ENCODE assay signal across 28 mouse cellular contexts in the genomic region with DNA sequence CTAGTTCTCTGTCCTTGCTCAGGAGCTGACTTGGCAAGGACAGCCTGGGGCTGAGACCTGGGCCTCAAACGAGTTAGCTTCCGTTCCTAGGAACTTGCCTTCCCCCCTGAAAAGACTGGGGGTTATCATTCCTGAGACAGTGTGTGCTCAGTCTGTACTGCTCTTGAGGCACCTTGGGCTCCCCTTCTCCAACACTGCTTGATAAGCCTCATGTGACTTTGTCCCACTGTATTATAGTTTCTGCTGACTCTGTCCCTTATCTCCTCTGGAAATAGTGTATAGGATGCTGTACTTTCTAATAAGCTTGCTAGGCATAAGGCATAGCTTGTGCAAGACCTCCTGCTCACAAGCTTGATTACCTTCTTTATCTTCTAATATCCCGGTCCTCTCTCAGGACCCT. TPM values are rescaled to one million over a fixed set of nuclear protein-coding genes. Genes with fewer than 3 reads are reported as not detected.
"Had no signal": no experiment of that assay in that cellular context is flagged by ENCODE, and none has a peak within 500 bp of the region (broad histone marks: within the 10 kb centered on the region; RNA-seq: fewer than 3 reads in every experiment).

No protein-coding gene starts in this region.

- H3K27me3 ChIP-seq: embryonic facial prominence, embryonic 12.5 days; embryonic facial prominence, embryonic 13.5 days; forebrain, embryonic 12.5 days; forebrain, embryonic 13.5 days; forebrain, embryonic 15.5 days had no signal

- H3K36me3 ChIP-seq: embryonic facial prominence, embryonic 10.5 days; embryonic facial prominence, embryonic 12.5 days; embryonic facial prominence, embryonic 13.5 days; embryonic facial prominence, embryonic 15.5 days; forebrain, embryonic 10.5 days; forebrain, embryonic 12.5 days; forebrain, embryonic 15.5 days had no signal

- H3K27ac ChIP-seq: embryonic facial prominence, embryonic 10.5 days; embryonic facial prominence, embryonic 12.5 days; embryonic facial prominence, embryonic 13.5 days; embryonic facial prominence, embryonic 15.5 days; forebrain, embryonic 10.5 days; forebrain, embryonic 12.5 days; forebrain, embryonic 13.5 days; forebrain, embryonic 15.5 days; gastrocnemius, adult 2 months; heart, adult 2 months had no signal

- DNase-seq: cerebellum, adult 18-20 months; cerebellum, adult 2 months; cerebellum, adult 8-10 months; cerebellum, adult 9-10 months; cerebellum, adult 9-11 months; cerebellum, postnatal 10 days; cerebellum, postnatal 14 days; cerebellum, postnatal 25 days; cerebellum, postnatal 36 days; embryo, embryonic 11 days; forebrain, postnatal 0 days; gastrocnemius, adult 2 months; gastrocnemius, postnatal 10 days; gastrocnemius, postnatal 14 days; gastrocnemius, postnatal 25 days; gastrocnemius, postnatal 36 days; heart, adult 11 months; heart, adult 18-20 months; heart, adult 2 months had no signal

- H3K4me3 ChIP-seq: embryonic facial prominence, embryonic 10.5 days; embryonic facial prominence, embryonic 12.5 days; embryonic facial prominence, embryonic 13.5 days; embryonic facial prominence, embryonic 15.5 days; erythroblast, embryonic 14.5 days; forebrain, embryonic 10.5 days; forebrain, embryonic 12.5 days; forebrain, embryonic 13.5 days; forebrain, embryonic 15.5 days; gastrocnemius, adult 2 months; heart, adult 2 months had no signal

- H3K9me3 ChIP-seq: embryonic facial prominence, embryonic 10.5 days; embryonic facial prominence, embryonic 12.5 days; embryonic facial prominence, embryonic 13.5 days; embryonic facial prominence, embryonic 15.5 days; forebrain, embryonic 10.5 days; forebrain, embryonic 12.5 days; forebrain, embryonic 13.5 days; forebrain, embryonic 15.5 days had no signal

- H3K4me1 ChIP-seq: embryonic facial prominence, embryonic 10.5 days; embryonic facial prominence, embryonic 12.5 days; embryonic facial prominence, embryonic 13.5 days; embryonic facial prominence, embryonic 15.5 days; forebrain, embryonic 10.5 days; forebrain, embryonic 12.5 days; forebrain, embryonic 13.5 days; forebrain, embryonic 15.5 days had no signal

- ATAC-seq: forebrain, postnatal 0 days had no signal

- H3K9ac ChIP-seq: embryonic facial prominence, embryonic 12.5 days; embryonic facial prominence, embryonic 13.5 days; embryonic facial prominence, embryonic 15.5 days; forebrain, embryonic 12.5 days; forebrain, embryonic 13.5 days; forebrain, embryonic 15.5 days; forebrain, postnatal 0 days had no signal

- H3K4me2 ChIP-seq: embryonic facial prominence, embryonic 12.5 days; embryonic facial prominence, embryonic 13.5 days; embryonic facial prominence, embryonic 15.5 days; forebrain, embryonic 12.5 days; forebrain, embryonic 13.5 days; forebrain, embryonic 15.5 days had no signal

RNA-seq across cellular contexts. Expression of a gene that starts 17.9 kb away (rescaled TPM):
- polyA plus RNA-seq: erythroblast, embryonic 14.5 days had no signal
